Mouse (Mus musculus) heart, postnatal 10 days (tissue): ENCODE measurements at regions not wholly inside any gene's neighbourhood (a gene's known extent, or its start where the extent isn't known, plus 50 kb on each side); places are given as distances from the start of the nearest gene placed in this dataset.

Experiments used
- DNase-seq, 2 experiments: peaks; one replicate each; pipeline ENCODE4 v3.0.0; 2021
- intact Hi-C: fragments of 180-260 bp; cut with DNase I; formaldehyde crosslinking; loops from one replicate; pipeline ENCODE4 v1.15.1; 2025

GRCm38 (mm10) chr8:74555434-74555833, 317.5 kb upstream of the Isx start:
- no peak for DNase-seq
- intact Hi-C loops = no loop called here

- DNase-seq = peak in 1 of 2 experiments; percentile 6
- intact Hi-C loops = no loop called here
Observed at GRCm38 (mm10) chr8:74557539-74558464, 315.2 kb upstream of the Isx start.

GRCm38 (mm10) chr8:74561040-74561439, 311.9 kb upstream of the Isx start:
- DNase-seq = peak in 1 of 2 experiments; percentile 1
- intact Hi-C loops = no loop called here
